Mouse (Mus musculus) megakaryocyte, embryonic 14.5 days (primary cell): ENCODE data around the gene Slc15a1.

Experiments
- FLI1 ChIP-seq: IDR thresholded peaks from 2 replicates; pipeline ENCODE4 v1.6.1; 2012; ENCODE audit warnings: low read length, inconsistent platforms, mixed read lengths
- GATA1 ChIP-seq: IDR thresholded peaks from 3 replicates; pipeline ENCODE4 v1.6.1; 2012; ENCODE audit warnings: mixed read lengths, low read length, inconsistent platforms, borderline replicate concordance

DNA sequence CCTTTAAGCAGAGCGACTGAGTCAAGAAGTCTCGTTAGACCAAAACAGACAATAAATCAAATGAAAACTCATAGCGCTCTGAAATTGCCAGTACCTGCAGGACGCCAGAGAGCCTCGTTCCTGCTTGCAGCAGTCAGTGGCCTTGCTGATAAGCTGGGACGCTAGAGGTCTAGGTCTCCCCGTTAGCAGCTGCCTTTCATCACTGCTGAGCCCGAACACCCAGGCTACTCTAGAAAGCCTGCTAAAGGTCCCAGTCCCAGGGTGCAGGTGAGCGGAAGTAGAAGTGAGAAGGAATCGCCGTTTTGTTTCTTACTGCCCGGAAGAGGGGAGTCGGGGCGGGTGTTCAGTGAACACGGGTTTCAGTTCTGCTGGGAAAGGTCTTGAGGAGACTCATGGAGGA, 49.1 kb downstream of the Slc15a1 start:
- TF ChIP-seq FLI1 (no peak), GATA1 (no peak)
